Mouse (Mus musculus) activated CD4-positive, CD25-positive, alpha-beta regulatory T cell, adult 4 months (primary cell): Measurements from ENCODE around the gene Nme9. TPM values are rescaled to one million over a fixed set of nuclear protein-coding genes. Genes with fewer than 3 reads are reported as not detected.
A peak's percentile ranks its signal among the peaks of the same experiment; 100 is the strongest.

Experiments used
- ATAC-seq: one replicate; pipeline ENCODE4 v1.8.0; 2017
- polyA plus RNA-seq, 2 experiments: library from polyadenylated mRNA; unstranded; fragments of 100-300 nt; shearing (Covaris generic); gene quantifications; one replicate each; pipeline ENCODE4 v1.2.1; 2017

The Nme9 gene
- polyA plus RNA-seq, 2 experiments from 2014 or later, result not detected

- no peak for ATAC-seq
Observed at GRCm38 (mm10) chr9:99437031-99437764, 14.1 kb upstream of the Nme9 start, which contains the start of gene Mras. Gene Mras, minus strand, starts transcription at chr9:99437381.

GRCm38 (mm10) chr9:99437781-99438565 is 13.3 kb upstream of the Nme9 start:
- no peak for ATAC-seq

GRCm38 (mm10) chr9:99439064-99439463 is 12.2 kb upstream of the Nme9 start:
- ATAC-seq, result no peak

- ATAC-seq, result no peak
Observed at GRCm38 (mm10) chr9:99440941-99441340, 10.3 kb upstream of the Nme9 start.

- no peak for ATAC-seq
Observed at GRCm38 (mm10) chr9:99441647-99442433, 9.4 kb upstream of the Nme9 start.

- ATAC-seq, result no peak
Observed at GRCm38 (mm10) chr9:99444590-99445178, 6.6 kb upstream of the Nme9 start.

GRCm38 (mm10) chr9:99446259-99446658 is 5.0 kb upstream of the Nme9 start:
- no peak for ATAC-seq

GRCm38 (mm10) chr9:99447323-99447722 is 4.0 kb upstream of the Nme9 start:
- ATAC-seq, result no peak

GRCm38 (mm10) chr9:99449886-99450647 is 1.2 kb upstream of the Nme9 start:
- ATAC-seq, result no peak

GRCm38 (mm10) chr9:99454211-99454610 is 2.9 kb downstream of the Nme9 start:
- no peak for ATAC-seq

- ATAC-seq, result peak; percentile 36
Observed at GRCm38 (mm10) chr9:99458529-99459208, 7.4 kb downstream of the Nme9 start.

GRCm38 (mm10) chr9:99459730-99460129 is 8.5 kb downstream of the Nme9 start:
- ATAC-seq, result no peak

- no peak for ATAC-seq
Observed at GRCm38 (mm10) chr9:99464876-99465275, 13.6 kb downstream of the Nme9 start.

GRCm38 (mm10) chr9:99468572-99468971 is 17.3 kb downstream of the Nme9 start:
- no peak for ATAC-seq

- ATAC-seq, result peak; percentile 32
Observed at GRCm38 (mm10) chr9:99469681-99470273, 18.5 kb downstream of the Nme9 start.

GRCm38 (mm10) chr9:99470347-99471092 is 19.2 kb downstream of the Nme9 start:
- no peak for ATAC-seq

GRCm38 (mm10) chr9:99471334-99471733 is 20.1 kb downstream of the Nme9 start:
- no peak for ATAC-seq

- ATAC-seq, result peak; percentile 87
Observed at GRCm38 (mm10) chr9:99479181-99479711, 28.0 kb downstream of the Nme9 start.

- no peak for ATAC-seq
Observed at GRCm38 (mm10) chr9:99480764-99481163, 29.5 kb downstream of the Nme9 start.

- ATAC-seq, result no peak
Observed at GRCm38 (mm10) chr9:99483191-99483590, 31.9 kb downstream of the Nme9 start.
